Mouse (Mus musculus) myocyte (in vitro differentiated cells): ENCODE measurements at regions not wholly inside any gene's neighbourhood (a gene's known extent, or its start where the extent isn't known, plus 50 kb on each side); places are given as distances from the start of the nearest gene placed in this dataset.

Source experiments
- CEBPB ChIP-seq: IDR thresholded peaks from 2 replicates; pipeline ENCODE4 v1.6.1; 2011; ENCODE audit warnings: mild to moderate bottlenecking, moderate library complexity; ENCODE audit not compliant: poor library complexity, insufficient read depth, severe bottlenecking
- E2F4 ChIP-seq: IDR thresholded peaks from one replicate; pipeline ENCODE4 v1.6.1; 2011; ENCODE audit warnings: mild to moderate bottlenecking, control low read depth, moderate library complexity; ENCODE audit not compliant: insufficient read depth
- MAX ChIP-seq: IDR thresholded peaks from one replicate; pipeline ENCODE4 v1.6.1; 2011; ENCODE audit warnings: low read depth, mild to moderate bottlenecking, control low read depth
- MYOD1 ChIP-seq, 3 experiments: IDR thresholded peaks; one replicate each; pipeline ENCODE4 v1.6.1; 2011; ENCODE audit warnings: control low read depth in 2 of 3, low read depth in 2 of 3, mild to moderate bottlenecking in 2 of 3, moderate library complexity in 1 of 3; ENCODE audit not compliant: insufficient read length in 2 of 3, control insufficient read depth in 1 of 3
- MYOG ChIP-seq, 3 experiments: IDR thresholded peaks; one replicate each; pipeline ENCODE4 v1.6.1; 2011; ENCODE audit warnings: control low read depth in 2 of 3, low read depth in 2 of 3, mild to moderate bottlenecking in 2 of 3; ENCODE audit not compliant: insufficient read length in 2 of 3, control insufficient read depth in 1 of 3, insufficient read depth in 1 of 3
- POLR2A ChIP-seq: IDR thresholded peaks from one replicate; pipeline ENCODE4 v1.6.1; 2011; ENCODE audit warnings: low read depth, mild to moderate bottlenecking, control low read depth, moderate library complexity; ENCODE audit not compliant: insufficient read length
- POLR2AphosphoS2 ChIP-seq: IDR thresholded peaks from one replicate; pipeline ENCODE4 v1.6.1; 2011; ENCODE audit warnings: low read depth, control low read depth; ENCODE audit not compliant: insufficient read length
- REST ChIP-seq: IDR thresholded peaks from one replicate; pipeline ENCODE4 v1.6.1; 2011; ENCODE audit warnings: mild to moderate bottlenecking, control low read depth, moderate library complexity; ENCODE audit not compliant: insufficient read depth, insufficient read length
- SRF ChIP-seq: IDR thresholded peaks from one replicate; pipeline ENCODE4 v1.6.1; 2011; ENCODE audit warnings: low read depth; ENCODE audit not compliant: control insufficient read depth, insufficient read length
- TCF12 ChIP-seq: IDR thresholded peaks from one replicate; pipeline ENCODE4 v1.6.1; 2011; ENCODE audit warnings: mild to moderate bottlenecking, control low read depth; ENCODE audit not compliant: poor library complexity, insufficient read depth, severe bottlenecking
- TCF3 ChIP-seq: IDR thresholded peaks from one replicate; pipeline ENCODE4 v1.6.1; 2011; ENCODE audit warnings: low read depth, control low read depth; ENCODE audit not compliant: insufficient read length
- USF1 ChIP-seq: IDR thresholded peaks from one replicate; pipeline ENCODE4 v1.6.1; 2011; ENCODE audit warnings: low read depth, mild to moderate bottlenecking, control low read depth, moderate library complexity

GRCm38 (mm10) chr13:46058341-46058740 is 93.5 kb upstream of the Atxn1 start:
- TF ChIP-seq CEBPB (no peak), USF1 (no peak), POLR2A (no peak), MYOG (IDR thresholded peaks at IDR 0.05; ENCODE audit: control insufficient read depth in 1 of 3, insufficient read depth in 1 of 3, insufficient read length in 2 of 3, low read depth in 2 of 3) (no peak), TCF3 (no peak), E2F4 (no peak), TCF12 (no peak), MAX (no peak), MYOD1 (IDR thresholded peaks at IDR 0.05; ENCODE audit: control insufficient read depth in 1 of 3, insufficient read length in 2 of 3, low read depth in 2 of 3) (no peak), POLR2AphosphoS2 (no peak), REST (no peak), SRF (no peak)
